Mouse (Mus musculus) small intestine, adult 2 months (tissue): ENCODE measurements around the gene Rplp0.

ENCODE experiments used
- CTCF ChIP-seq: fragments of 200-500 bp; IDR thresholded peaks from 2 replicates; pipeline ENCODE4 v1.5.1; 2012; ENCODE audit warnings: low read depth, mild to moderate bottlenecking, control low read depth, inconsistent platforms, low read length, moderate library complexity, mixed read lengths; ENCODE audit not compliant: insufficient replicate concordance, insufficient read length; ENCODE audit errors: extremely low read depth
- POLR2A ChIP-seq: fragments of 200-500 bp; IDR thresholded peaks from 2 replicates; pipeline ENCODE4 v1.6.1; 2012; ENCODE audit warnings: low read depth, mild to moderate bottlenecking, control low read depth, inconsistent platforms, low read length, moderate library complexity

DNA sequence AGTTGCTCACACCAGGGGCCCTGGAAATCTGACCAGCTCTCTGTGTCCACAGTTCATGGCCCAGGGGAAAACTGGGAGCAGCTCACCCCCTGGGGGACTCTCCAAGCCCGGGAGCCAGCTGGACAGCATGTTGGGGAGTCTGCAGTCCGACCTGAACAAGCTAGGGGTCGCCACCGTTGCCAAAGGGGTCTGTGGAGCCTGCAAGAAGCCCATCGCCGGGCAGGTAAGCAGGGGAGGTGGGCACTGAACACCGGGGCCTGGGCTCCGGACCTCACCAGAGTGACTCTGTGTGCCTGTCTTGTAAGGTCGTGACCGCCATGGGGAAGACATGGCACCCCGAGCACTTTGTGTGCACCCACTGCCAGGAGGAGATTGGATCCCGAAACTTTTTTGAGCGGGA, 7.5 kb upstream of the Rplp0 start:
- TF ChIP-seq POLR2A (no peak), CTCF (no peak)
